Mouse (Mus musculus) 3T3-L1 (cell line): ENCODE measurements around the gene Szt2.

ENCODE experiments used
- DNase-seq: peaks from one replicate; pipeline ENCODE4 v3.0.0-alpha.2; 2015; ENCODE audit warnings: low read depth, low spot score

The Szt2 gene

DNA sequence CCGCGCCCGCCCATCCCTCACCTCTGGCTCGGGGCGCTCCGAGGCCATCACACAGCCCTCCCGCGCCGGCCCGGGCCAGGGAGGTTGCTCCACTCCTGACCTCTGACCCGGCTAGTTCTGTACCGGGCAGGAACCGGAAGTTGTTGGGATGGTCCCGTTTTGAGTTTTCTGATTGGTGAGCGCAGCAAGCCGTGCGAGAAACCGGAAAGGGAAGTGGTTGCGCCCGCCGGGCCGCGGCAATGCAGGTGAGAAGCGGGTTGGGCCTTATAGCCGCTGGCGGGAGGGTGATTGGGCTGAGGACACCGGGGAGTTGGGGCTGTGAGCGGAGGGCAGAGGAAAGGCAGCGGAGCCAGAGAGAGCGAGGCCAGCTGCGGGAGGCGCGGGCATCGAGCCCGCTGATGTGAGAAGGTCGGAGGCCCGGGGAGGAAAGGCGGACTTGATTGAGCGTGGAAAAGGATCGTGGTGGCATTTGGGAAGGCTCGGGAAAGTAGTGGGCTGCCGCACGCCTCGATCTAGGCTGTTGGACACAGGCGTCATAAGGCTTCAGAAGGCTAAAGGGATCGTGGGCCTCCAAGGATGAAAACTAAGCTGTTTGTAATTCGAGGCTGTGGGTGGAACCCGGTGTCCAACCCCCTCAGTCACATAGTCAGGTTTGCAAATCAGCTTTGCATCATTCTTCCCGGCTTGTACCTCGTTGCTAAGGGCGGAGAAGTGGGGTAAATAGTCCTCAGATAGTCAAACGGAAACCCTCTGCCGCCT is at the start of gene Szt2, which contains the start of gene Med8:
Gene Szt2, minus strand, starts transcription at position 132 of the 759 bp plus-strand sequence.
Gene Med8, plus strand, starts transcription at position 196 of the 759 bp plus-strand sequence.
- peak; percentile 94 for DNase-seq

DNA sequence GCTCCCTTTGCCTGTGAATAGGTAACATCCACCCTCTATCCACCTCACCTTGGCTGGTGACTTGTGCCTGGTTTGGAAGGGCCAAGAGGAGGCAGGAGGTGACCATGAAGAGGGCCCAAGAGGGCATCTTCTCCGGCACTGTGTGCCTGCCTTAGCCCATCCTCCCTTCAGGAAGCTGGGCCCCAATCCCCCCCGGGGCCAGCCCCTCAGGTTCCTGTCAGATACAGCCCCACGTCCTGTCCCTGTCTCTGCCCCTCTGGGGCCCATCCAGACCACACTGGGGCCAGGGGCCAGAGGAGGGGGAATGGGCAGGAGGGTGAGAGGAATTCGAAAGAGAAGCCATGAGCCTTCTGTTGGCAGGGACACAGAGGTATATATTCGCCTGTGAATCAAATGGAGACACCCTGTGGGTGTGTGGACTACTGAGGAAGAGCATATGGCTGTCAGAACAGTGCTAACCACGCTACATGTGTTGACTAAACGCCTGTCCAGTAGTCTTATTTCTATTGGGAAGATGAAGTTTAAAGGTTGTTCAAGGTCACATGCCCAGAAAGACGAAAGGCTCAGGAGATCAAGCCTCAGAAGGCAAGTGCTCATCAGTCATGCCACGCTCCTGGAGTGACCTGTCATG is 48.4 kb upstream of the Szt2 start, which contains the start of gene Mpl:
Gene Mpl, minus strand, starts transcription at position 169 of the 631 bp plus-strand sequence.
- no peak for DNase-seq

DNA sequence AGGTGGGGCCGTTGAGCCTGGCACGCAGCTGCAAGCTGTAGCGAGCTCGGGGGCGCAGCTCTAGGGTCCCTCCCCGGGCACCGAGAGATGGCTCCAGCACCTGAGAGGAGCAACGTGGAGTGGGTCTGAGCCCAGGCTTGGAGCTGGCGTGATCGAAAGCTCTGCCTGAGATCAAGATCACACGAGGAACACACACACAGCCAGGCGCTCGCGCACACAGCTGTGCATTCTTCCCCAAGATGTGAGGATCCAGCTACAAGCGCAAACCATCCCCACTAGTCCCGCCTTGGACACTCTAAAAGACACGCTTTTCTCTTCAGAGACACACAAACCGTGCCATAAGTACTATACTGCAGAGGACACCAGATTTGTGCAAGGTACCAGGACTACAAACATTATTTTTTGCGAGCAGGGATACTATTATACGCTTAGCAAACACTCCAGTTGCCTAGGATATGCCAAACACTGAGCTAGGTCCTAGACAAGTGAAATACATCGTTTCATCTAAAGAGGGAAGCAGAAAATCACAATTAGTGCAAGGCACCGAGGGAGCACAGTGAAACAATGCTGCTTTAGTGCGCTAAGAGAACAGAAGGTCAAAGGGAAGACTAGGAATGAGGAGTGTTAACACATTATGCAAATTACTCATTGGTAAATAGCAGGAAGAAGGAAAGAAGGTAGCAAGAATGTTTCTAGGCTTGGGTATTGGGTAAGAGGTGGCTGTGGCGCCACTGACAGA is 37.5 kb upstream of the Szt2 start:
- DNase-seq, result no peak

DNA sequence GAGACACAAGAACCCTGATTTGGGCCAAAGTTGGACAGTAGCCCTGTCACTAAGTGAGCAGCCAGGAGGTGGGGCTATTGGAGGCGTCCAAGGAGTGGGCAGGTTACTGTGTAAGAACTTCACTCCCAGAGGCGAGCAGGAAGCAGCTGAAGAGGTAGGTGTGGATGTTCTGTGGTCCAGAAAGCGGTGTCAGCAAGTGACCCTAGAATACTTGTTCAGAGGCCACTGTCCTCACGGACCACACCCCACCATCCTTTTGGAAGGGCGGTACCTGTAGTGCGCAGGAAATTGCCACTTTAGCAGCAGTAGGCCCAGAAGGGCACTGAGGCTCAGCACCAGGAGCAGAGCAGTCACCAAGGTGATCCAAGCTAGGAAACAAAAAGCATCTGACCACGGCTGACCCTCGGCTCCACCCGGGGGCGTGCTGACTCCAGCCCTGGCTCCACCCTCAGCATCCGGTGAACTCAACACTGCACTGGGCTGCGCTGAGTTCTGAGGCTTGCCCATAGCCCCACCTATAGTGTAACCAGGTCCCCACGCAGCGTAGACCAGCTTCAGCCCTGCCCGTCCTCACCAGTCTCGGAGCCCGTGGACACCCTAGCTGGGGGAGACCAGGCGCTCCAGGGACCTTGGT is 36.8 kb upstream of the Szt2 start:
- DNase-seq, result no peak

DNA sequence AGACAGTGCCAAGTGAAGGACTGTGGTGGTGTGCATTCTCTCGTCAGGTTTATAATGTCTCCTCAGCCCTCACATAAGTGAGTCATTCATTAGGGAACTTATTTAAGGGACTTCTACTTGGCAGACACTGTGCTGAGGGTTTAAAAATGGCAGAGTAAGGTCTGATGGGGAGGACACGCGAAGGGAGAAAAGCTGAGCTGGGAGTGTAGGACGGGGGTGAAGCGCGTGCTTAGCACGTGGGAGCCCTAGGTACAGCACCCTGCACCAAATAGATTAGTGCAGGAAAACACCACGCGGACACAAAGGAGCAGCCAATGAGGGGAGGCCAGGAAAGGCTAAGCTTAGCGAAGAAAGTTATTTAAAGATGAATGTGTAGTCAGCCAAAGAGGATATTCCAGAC is 36.0 kb upstream of the Szt2 start:
- no peak for DNase-seq

DNA sequence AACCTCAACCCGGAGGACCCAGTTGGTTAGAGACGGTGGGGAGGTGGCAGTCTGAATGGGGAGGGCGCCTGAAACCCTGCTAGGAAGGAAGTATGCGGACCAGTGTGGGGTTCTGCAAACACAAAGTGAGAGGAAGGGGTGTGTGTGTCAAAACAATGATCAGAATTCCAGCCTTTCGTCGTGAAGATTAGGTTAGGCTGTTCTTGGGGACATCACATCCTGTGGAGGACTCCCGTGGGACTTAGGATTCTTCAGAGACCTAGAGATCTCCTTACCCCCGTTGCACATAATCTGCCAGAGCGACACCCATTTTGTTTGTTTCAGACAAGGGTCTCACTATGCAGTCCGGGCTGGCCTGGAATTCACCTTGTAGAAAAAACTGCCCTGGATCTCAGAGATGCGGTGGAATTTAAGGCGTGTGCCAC is 28.8 kb upstream of the Szt2 start:
- DNase-seq, result peak; percentile 41

DNA sequence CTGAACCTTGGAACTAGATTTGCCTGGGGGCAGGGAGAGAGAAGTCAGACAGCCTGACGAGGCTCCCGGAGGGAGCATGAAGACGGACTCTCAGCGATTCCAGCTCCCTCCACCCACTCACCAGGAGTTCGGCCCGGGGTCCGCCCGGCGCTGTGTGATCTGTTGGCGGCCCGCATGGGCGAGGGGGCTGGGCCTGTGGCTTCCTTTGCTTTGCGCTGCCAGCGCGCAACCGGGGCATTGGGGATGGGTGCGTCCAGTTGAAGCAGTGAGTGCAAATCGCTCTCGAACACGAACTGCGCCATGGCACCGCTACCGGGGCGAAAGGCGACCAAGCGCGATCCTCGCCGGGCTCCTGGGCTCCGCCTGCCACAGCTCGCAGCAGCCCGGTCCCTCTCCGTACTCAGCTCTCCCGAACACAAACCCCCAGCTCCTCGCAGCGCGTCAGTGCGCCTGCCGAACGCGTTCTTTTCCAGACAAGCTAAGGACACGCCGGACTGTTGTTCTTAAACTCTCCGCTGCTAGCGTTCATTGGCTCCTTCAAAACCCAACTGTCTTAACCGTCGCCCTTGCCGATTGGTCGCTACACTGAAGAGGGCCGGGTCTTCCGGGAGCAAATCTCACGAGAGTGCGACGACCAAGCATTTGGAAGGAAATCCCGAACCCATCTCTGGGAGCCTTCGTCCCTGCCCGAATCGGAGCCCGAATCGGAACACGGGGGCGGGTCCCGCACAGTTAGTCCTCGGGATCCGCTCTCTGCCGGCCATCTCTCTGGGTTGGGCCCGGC is 27.9 kb upstream of the Szt2 start, which contains the start of gene Cdc20:
Gene Cdc20, minus strand, starts transcription at position 533 of the 784 bp plus-strand sequence.
- peak; percentile 99 for DNase-seq

DNA sequence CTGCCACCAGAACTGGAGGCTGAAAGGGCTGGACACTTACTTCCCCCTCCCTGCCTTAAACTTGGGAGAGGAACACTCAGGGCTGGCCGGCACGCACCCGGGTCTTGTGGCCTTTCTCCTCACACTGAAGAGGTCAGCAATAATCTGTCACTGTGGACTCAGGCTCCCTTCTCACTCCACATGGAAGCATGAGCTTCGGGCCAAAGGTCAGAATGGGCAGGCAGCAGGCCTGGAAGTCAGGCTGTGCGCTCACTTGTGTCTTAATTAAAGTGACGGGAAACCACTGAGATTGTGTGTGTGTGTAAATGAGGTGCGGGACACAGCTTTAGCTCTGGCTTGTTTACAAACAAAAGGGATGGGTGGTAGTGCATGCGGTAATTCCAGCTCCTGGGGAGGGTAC is 23.3 kb upstream of the Szt2 start:
- no peak for DNase-seq

DNA sequence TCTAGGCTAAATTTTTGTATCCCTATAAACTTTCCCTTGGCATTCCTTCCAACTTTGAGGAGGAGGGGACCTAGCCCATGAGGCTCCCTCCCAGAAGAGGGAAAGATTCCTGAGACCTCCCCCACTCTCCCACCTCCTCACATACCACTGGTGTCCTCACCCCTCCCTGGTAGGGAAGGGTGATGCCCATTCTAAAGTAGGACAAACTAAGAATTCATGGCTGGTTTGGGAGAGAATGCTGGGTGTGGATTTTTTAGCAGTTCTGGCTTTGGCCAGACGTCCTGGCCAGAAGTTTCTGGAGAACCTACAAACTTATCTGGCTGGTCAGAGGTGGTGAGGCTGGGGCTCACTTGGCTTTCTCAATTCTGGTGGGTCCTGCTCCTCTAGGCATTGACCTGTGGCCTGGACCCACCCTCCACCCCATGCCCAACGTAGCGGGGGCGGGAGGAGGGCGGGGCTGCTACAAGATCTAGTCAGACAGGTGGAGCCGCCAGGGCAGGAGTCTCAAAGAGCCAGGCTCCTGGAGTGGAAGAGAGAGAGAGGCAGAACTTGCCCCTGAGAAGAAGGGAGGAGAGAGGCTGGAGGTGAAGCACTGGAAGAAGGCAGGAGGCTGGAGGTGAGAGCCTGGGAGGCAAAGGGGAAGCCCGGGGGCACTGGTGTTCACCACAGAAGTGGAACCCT is 20.3 kb upstream of the Szt2 start:
- no peak for DNase-seq

DNA sequence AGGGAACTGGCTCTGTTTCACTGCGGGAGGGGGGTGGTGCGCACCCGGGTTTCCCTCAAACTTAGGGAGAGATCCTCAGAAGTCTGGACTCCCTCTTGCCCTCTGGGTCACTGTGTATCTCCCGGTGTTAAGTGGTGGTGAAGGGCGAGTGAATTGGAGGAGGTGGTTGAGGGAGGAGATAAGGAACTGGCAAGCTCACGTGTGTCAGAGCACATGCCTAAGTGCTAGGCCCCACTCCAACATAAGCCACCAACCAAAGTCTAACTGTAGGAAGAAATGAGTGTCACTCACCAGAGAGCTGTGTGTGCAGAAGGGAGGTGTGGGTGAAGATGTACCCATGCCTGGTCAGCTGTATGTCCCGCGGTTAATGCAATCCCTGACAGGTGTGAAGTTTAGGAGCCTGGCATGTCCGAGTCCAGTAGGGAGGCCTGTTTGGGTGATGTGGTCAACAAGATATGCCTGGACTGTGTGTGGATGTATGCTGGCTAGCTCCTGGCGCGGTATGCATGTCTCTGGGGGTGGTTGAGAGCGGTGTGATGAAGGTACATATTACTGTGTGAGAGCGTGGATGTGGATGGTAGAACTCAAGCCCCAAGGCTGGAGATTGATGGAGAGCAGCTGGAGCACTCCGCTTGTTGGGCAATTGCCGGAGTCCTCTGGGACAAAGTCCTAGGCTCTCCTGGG is 19.6 kb upstream of the Szt2 start:
- peak; percentile 61 for DNase-seq

DNA sequence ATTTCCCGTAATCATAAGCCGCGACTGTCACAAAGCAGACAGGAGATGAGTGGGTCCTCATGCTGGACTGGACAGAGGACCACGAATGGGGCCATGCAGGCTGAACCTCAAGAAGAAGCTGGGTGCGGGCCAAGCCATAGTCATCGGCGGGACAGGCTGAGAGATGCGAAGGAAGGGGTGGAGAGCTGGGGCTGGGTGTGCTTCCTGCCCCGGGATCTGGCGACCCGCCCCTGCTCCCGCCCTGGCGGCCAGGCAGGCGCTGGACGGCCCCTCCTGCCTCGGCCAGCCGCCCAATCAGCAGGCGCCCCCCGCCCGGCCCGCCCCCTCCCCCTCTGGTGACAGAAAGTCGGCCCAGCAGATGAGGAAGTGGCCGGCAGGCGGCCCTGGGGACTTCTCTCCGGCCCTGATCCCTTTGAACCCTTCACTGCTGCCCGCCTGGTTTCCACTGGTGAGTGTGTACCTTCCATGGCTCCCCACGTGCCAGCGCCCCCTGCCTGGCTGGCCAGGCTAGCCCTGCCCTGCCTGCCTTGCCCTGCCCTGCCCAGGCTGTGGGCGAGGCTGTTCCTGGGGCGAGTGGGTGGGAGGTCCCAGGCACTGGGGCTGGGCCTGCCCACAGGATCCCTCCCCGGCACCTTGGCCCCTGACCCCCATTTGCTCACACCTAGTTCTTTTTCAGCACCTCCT is 18.8 kb upstream of the Szt2 start, which contains the start of gene Elovl1:
Gene Elovl1, plus strand, starts transcription at position 326 of the 684 bp plus-strand sequence.
- DNase-seq, result peak; percentile 90

DNA sequence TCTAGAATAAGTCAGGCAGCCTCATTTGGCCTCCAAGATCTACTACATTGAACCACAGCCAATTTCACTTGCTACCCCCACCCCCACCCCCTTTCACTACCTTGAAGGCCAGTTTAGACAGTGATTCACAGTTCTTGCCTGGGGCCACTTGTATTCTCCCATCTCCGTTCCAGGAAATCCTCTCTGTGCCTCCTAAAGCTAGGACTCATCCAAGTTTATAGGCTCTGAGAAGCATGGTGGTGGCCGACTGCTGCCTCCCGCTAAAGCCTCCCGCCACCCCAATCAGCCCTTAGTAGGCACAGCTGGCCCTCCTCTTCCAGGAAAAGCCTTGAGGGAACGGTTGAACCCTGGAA is 18.3 kb upstream of the Szt2 start:
- DNase-seq, result peak; percentile 80

DNA sequence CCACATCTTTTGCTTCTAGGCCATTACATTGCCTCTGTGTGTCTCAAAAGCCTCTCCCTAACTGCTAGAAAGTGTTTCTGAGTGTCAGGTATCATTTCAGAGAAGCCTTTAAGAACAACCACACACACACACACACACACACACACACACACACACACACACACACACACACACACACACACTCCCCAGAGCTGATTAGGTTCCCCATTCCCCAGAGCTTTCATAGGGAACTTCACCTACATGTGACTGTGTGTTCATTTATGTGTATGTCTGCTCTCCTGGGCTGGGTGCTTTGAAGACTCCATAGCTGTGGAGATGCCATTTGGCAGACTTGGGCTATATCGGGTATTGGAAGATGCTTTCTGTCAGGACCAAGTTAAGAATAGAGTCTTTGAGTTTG is 16.3 kb upstream of the Szt2 start:
- no peak for DNase-seq

DNA sequence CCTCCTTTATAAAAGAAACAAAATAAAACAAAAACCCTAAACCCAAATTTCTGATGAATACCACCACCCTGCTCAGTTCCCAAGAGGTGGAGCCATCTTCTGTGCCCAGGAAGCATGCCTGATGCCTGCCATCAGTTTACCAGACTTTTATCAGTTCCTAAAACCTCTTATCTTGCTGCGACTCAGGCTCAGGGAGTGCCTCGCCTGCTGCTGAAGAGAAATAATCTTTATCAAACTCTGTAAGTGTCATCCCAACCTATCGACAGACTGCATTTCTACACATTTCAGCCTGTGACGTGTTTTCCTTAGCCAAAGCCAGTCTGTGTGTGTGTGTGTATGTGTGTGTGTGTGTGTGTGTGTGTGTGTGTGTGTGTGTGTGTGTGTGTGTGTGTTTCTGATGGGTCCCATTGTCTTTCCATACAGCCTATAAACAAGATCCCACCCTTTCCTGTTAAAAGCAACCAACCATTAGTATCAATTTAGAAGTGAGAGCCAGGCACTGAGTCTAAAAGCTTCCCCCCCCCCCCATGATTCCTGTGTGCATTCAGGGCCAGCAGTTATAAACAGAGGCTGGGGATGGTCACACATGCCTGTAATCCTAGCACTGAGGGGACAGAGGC is 15.6 kb upstream of the Szt2 start:
- no peak for DNase-seq

DNA sequence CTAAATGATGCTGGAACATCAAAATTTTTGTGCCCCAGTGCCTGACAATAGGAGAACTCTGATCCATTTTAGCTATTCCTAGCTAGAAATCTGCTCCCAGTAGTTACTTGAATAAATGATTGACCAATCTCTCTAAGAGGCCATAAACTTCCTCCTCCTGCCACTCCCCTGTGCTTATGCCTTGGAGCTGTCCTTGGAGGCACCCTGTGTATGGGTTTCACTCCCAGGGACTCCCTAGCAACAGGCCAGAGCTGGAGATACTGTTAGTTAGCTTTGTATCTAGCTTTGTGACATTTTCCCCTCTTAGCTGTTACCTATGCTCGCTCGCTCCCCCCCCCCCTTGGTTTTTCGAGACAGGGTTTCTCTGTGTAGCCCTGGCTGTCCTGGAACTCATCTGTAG is 12.3 kb upstream of the Szt2 start:
- DNase-seq, result no peak

DNA sequence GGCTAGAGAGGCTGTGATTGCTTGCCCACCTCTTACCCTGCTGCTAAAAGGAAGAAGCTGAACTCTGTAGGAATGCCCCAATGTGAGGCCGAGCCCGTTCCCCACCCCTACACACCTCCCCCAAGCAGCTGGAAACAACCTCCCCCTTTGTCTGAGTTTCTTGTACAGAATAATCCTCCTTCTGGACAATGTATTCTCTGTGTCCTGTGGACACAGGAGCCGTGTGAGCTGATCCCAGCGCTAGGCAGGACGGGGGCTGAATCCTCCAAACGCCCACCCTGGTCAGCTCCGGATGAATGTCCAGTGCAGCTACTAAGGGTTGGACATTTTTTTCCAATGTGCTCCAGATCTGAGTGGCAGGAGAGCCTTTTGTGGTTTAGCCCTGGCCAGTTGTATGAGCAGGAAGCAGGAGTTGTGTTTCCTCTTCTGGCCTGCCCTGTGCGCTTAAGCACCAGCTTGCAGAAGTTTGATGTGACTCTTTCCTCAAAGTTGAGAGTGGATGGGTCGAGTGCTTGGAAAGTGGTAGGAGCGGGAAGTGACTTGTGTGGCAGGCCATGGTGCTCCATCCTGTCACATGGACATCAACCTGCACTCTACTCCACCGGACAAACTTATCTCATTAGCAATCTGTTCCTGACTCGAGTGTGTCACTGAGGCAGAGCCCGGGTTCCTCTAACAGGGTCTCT is 8.2 kb upstream of the Szt2 start:
- no peak for DNase-seq

DNA sequence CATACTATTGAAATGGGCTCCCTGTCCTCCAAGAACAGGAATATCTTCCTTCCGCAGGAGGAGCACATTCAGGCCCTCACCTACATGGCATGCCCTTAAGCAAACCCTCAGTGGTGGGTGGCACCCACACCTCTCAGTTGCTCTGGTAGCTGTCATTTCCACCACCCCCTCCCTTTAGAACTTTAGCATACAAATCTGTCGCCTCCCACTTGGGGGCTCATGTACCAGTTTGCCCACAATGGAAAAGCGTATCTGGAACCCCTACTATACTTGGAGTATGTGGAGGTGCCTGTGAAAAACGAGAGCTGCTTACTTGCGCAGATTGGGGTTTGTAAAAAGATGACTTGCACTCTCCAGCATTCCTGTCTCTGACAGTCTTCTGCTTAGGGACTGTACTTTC is 7.3 kb upstream of the Szt2 start:
- DNase-seq, result no peak

DNA sequence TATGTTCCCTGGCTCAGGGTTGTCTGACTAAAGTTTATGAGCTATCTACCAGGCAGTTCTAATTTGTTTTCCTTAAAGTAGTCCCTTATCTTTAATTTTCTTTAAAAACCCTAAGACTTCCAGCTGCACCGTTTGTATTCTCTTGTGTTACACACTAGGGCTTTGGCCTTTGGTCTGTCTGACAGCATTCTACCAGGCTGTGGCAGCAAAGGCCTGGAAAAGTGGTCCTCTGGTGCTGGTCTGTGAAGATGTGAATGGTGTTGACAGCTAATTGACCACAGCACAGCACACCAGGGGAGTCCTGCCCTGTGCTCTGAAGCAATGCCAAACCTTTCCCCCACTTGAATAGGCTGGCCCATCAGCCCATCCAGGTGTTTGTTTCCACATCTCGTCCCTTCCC is 6.7 kb upstream of the Szt2 start:
- no peak for DNase-seq
